Mouse (Mus musculus) liver, embryonic 15.5 days (tissue): ENCODE measurements around the gene Smchd1. TPM values are rescaled to one million over a fixed set of nuclear protein-coding genes. Genes with fewer than 3 reads are reported as not detected.
"Not testable (repeated sequence)": the region's sequence is repeated elsewhere in the genome, so short reads cannot be mapped to it uniquely, and the experiment has no call there.

ENCODE experiments used
- ATAC-seq: fragments of 200-750 bp; cut with Nextera tagmentation; 2 replicates; pipeline ENCODE4 v1.8.0; 2017; ENCODE audit warnings: moderate number of reproducible peaks, mild to moderate bottlenecking, moderate library complexity; ENCODE audit not compliant: insufficient read depth
- H3K27ac ChIP-seq: fragments of 300-500 bp; sonication (generic); replicated peaks from 2 replicates; pipeline ENCODE4 v1.5.1; 2015; ENCODE audit warnings: mild to moderate bottlenecking, inconsistent platforms
- H3K27me3 ChIP-seq: fragments of 300-500 bp; sonication (generic); 2 replicates; pipeline ENCODE4 v1.6.1; 2015; ENCODE audit warnings: mild to moderate bottlenecking, inconsistent platforms
- H3K36me3 ChIP-seq: fragments of 300-500 bp; sonication (generic); replicated peaks from 2 replicates; pipeline ENCODE4 v1.6.1; 2015; ENCODE audit warnings: moderate library complexity, mild to moderate bottlenecking, inconsistent platforms
- H3K4me1 ChIP-seq: fragments of 300-500 bp; sonication (generic); replicated peaks from 2 replicates; pipeline ENCODE4 v1.6.1; 2015; ENCODE audit warnings: inconsistent platforms
- H3K4me2 ChIP-seq: fragments of 300-500 bp; sonication (generic); 2 replicates; pipeline ENCODE4 v1.6.1; 2015; ENCODE audit warnings: moderate library complexity, mild to moderate bottlenecking, inconsistent platforms
- H3K4me3 ChIP-seq: fragments of 300-500 bp; sonication (generic); replicated peaks from 2 replicates; pipeline ENCODE4 v1.5.1; 2015; ENCODE audit warnings: mild to moderate bottlenecking, inconsistent platforms
- H3K9ac ChIP-seq: fragments of 300-500 bp; sonication (generic); 2 replicates; pipeline ENCODE4 v1.6.1; 2015; ENCODE audit warnings: moderate library complexity, mild to moderate bottlenecking, inconsistent platforms
- H3K9me3 ChIP-seq: fragments of 300-500 bp; sonication (generic); replicated peaks from 2 replicates; pipeline ENCODE4 v1.6.1; 2016; ENCODE audit warnings: inconsistent platforms
- WGBS: fragments of 180-500 bp; shearing (Covaris S2); methylation state at CpG from one replicate; pipeline ENCODE4 v1.1.7; 2015; ENCODE audit warnings: mixed read lengths; ENCODE audit not compliant: insufficient replicate concordance; 5-methylcytosine and 5-hydroxymethylcytosine counted together
- polyA plus RNA-seq: library from polyadenylated mRNA; unstranded; fragments of >200 nt; fragmentation: Nextera tagmentation; extraction: Ambion mirVana; gene quantifications from 2 replicates; pipeline ENCODE4 v1.2.1, GENCODE M21; 2015

The Smchd1 gene
- polyA plus RNA-seq, 1 experiment from 2014 or later: 30.6 TPM

GRCm38 (mm10) chr17:71444718-71445117, 30.4 kb downstream of the Smchd1 start:
- Histone ChIP-seq H3K27me3 (no peaks in the 10 kb centered on the region), H3K4me2 (no peak overlapping the region), H3K36me3 (peaks cover 53% of the 10 kb centered on the region), H3K9me3 (no peaks in the 10 kb centered on the region), H3K27ac (no peak overlapping the region), H3K9ac (no peak overlapping the region), H3K4me3 (no peak overlapping the region), H3K4me1 (no peaks in the 10 kb centered on the region)
- ATAC-seq: no peak
- 75% methylated on average over 2 of the region's 2 CpGs for WGBS

- H3K9me3 ChIP-seq: no peaks in the 10 kb centered on the region
- H3K36me3 ChIP-seq: peaks cover 53% of the 10 kb centered on the region
- no peaks in the 10 kb centered on the region for H3K27me3 ChIP-seq
- H3K9ac ChIP-seq: no peak overlapping the region
- 86% methylated on average over 3 of the region's 3 CpGs for WGBS
- no peak overlapping the region for H3K4me2 ChIP-seq
- ATAC-seq: no peak
- H3K27ac ChIP-seq: no peak overlapping the region
- no peaks in the 10 kb centered on the region for H3K4me1 ChIP-seq
- no peak overlapping the region for H3K4me3 ChIP-seq
Measured at GRCm38 (mm10) chr17:71444126-71444525, 31.0 kb downstream of the Smchd1 start.

GRCm38 (mm10) chr17:71443273-71443672, 31.9 kb downstream of the Smchd1 start:
- Histone ChIP-seq H3K9ac (no peak overlapping the region), H3K4me2 (no peak overlapping the region), H3K27me3 (no peaks in the 10 kb centered on the region), H3K27ac (no peak overlapping the region), H3K4me1 (no peaks in the 10 kb centered on the region), H3K36me3 (peaks cover 47% of the 10 kb centered on the region), H3K4me3 (no peak overlapping the region), H3K9me3 (no peaks in the 10 kb centered on the region)
- ATAC-seq: no peak
- 84% methylated on average over 6 of the region's 6 CpGs for WGBS

GRCm38 (mm10) chr17:71422502-71422901, 52.6 kb downstream of the Smchd1 start:
- not testable (repeated sequence) for H3K4me2 ChIP-seq, H3K9ac ChIP-seq, H3K4me1 ChIP-seq, ATAC-seq, H3K9me3 ChIP-seq, H3K27ac ChIP-seq, H3K4me3 ChIP-seq, H3K27me3 ChIP-seq
- WGBS: 87% methylated on average over 2 of the region's 2 CpGs
- H3K36me3 ChIP-seq: peaks cover 56% of the 10 kb centered on the region

GRCm38 (mm10) chr17:71419448-71419847, 55.7 kb downstream of the Smchd1 start:
- not testable (repeated sequence) for H3K9ac ChIP-seq, H3K27ac ChIP-seq, H3K27me3 ChIP-seq, H3K9me3 ChIP-seq, H3K4me2 ChIP-seq, ATAC-seq, H3K4me1 ChIP-seq, H3K4me3 ChIP-seq
- WGBS: 82% methylated on average over 5 of the region's 5 CpGs
- peaks cover 60% of the 10 kb centered on the region for H3K36me3 ChIP-seq

GRCm38 (mm10) chr17:71417008-71417407, 58.1 kb downstream of the Smchd1 start:
- H3K27ac ChIP-seq: no peak overlapping the region
- no peak overlapping the region for H3K4me3 ChIP-seq
- H3K36me3 ChIP-seq: peaks cover 49% of the 10 kb centered on the region
- H3K4me2 ChIP-seq: no peak overlapping the region
- 12% methylated on average over 1 of the region's 1 CpGs for WGBS
- H3K4me1 ChIP-seq: no peaks in the 10 kb centered on the region
- H3K9me3 ChIP-seq: no peaks in the 10 kb centered on the region
- no peak for ATAC-seq
- H3K27me3 ChIP-seq: no peaks in the 10 kb centered on the region
- H3K9ac ChIP-seq: no peak overlapping the region

GRCm38 (mm10) chr17:71387401-71387800, 87.7 kb downstream of the Smchd1 start:
- 73% methylated on average over 3 of the region's 3 CpGs for WGBS
- no peaks in the 10 kb centered on the region for H3K9me3 ChIP-seq

GRCm38 (mm10) chr17:71380346-71380745, 94.8 kb downstream of the Smchd1 start:
- Histone ChIP-seq H3K27ac (no peak overlapping the region), H3K9me3 (no peaks in the 10 kb centered on the region), H3K36me3 (peaks cover 35% of the 10 kb centered on the region), H3K27me3 (no peaks in the 10 kb centered on the region), H3K4me1 (no peaks in the 10 kb centered on the region), H3K4me3 (no peak overlapping the region), H3K4me2 (no peak overlapping the region), H3K9ac (no peak overlapping the region)
- ATAC-seq: no peak
- WGBS: 87% methylated on average over 14 of the region's 14 CpGs

More at GRCm38 (mm10) chr17:71387401-71387800, 87.7 kb downstream of the Smchd1 start:
- Histone ChIP-seq H3K4me1 (no peaks in the 10 kb centered on the region), H3K27me3 (no peaks in the 10 kb centered on the region), H3K4me3 (no peak overlapping the region), H3K9ac (no peak overlapping the region), H3K27ac (no peak overlapping the region), H3K36me3 (peaks cover 43% of the 10 kb centered on the region), H3K4me2 (no peak overlapping the region)
- ATAC-seq: no peak

- Histone ChIP-seq H3K36me3 (peaks cover 53% of the 10 kb centered on the region), H3K27ac (no peak overlapping the region), H3K4me3 (no peak overlapping the region), H3K27me3 (no peaks in the 10 kb centered on the region), H3K9ac (no peak overlapping the region), H3K4me2 (no peak overlapping the region), H3K9me3 (no peaks in the 10 kb centered on the region), H3K4me1 (no peaks in the 10 kb centered on the region)
- 73% methylated on average over 4 of the region's 4 CpGs for WGBS
- no peak for ATAC-seq
Measured at GRCm38 (mm10) chr17:71377901-71378300, 97.2 kb downstream of the Smchd1 start.

- no peak overlapping the region for H3K27ac ChIP-seq
- H3K9me3 ChIP-seq: no peaks in the 10 kb centered on the region
- no peaks in the 10 kb centered on the region for H3K27me3 ChIP-seq
- no peak overlapping the region for H3K4me3 ChIP-seq
- no peak for ATAC-seq
- H3K36me3 ChIP-seq: peaks cover 68% of the 10 kb centered on the region
- H3K4me2 ChIP-seq: no peak overlapping the region
- 84% methylated on average over 3 of the region's 3 CpGs for WGBS
- H3K9ac ChIP-seq: no peak overlapping the region
- no peaks in the 10 kb centered on the region for H3K4me1 ChIP-seq
Measured at GRCm38 (mm10) chr17:71355526-71355925, 119.6 kb downstream of the Smchd1 start.

- Histone ChIP-seq H3K4me2 (no peak overlapping the region), H3K9me3 (no peaks in the 10 kb centered on the region), H3K27me3 (no peaks in the 10 kb centered on the region), H3K4me3 (no peak overlapping the region), H3K27ac (no peak overlapping the region), H3K36me3 (peaks cover 66% of the 10 kb centered on the region), H3K9ac (no peak overlapping the region), H3K4me1 (no peaks in the 10 kb centered on the region)
- 88% methylated on average over 11 of the region's 11 CpGs for WGBS
- ATAC-seq: no peak
Measured at GRCm38 (mm10) chr17:71354205-71354604, 120.9 kb downstream of the Smchd1 start.

GRCm38 (mm10) chr17:71348188-71348587, 127.0 kb downstream of the Smchd1 start:
- no peaks in the 10 kb centered on the region for H3K9me3 ChIP-seq
- no peaks in the 10 kb centered on the region for H3K27me3 ChIP-seq
- no peak overlapping the region for H3K4me2 ChIP-seq
- no peak overlapping the region for H3K4me3 ChIP-seq
- H3K4me1 ChIP-seq: no peaks in the 10 kb centered on the region
- no peak for ATAC-seq
- peaks cover 84% of the 10 kb centered on the region for H3K36me3 ChIP-seq
- 79% methylated on average over 3 of the region's 3 CpGs for WGBS
- no peak overlapping the region for H3K27ac ChIP-seq
- no peak overlapping the region for H3K9ac ChIP-seq
